Mouse (Mus musculus): ENCODE measurements around the gene Ahnak. TPM values are rescaled to one million over a fixed set of nuclear protein-coding genes. Genes with fewer than 3 reads are reported as not detected.

Ahnak gene
- total RNA-seq, 1 experiment, result 155 TPM

DNA sequence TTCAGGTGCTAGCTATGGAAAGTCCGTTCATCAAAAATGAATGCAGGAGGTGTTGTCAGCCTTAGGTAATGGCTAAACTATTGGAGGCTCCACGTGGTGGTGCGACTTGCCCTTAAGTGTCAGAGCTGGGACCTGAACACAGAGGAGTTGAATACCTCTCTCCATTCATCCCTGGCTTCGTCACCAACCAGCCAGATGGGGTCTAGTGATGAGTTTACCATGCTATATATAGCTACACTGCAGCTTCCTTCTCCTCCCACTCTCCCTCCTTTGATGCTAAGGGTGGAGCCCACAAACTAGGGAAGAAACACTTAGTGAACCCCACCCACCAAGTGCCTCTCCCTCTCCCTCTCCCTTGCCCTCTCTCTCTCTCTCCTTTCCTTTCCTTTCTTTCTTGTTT, 55.2 kb downstream of the Ahnak start:
- no peak overlapping the region for H3K9ac ChIP-seq (ENCODE audit: insufficient read depth, low read depth, low read length, poor library complexity, severe bottlenecking)
- H3K36me3 ChIP-seq (ENCODE audit: control insufficient read depth, insufficient read depth, low read length, poor library complexity, severe bottlenecking), result no peaks in the 10 kb centered on the region
- in situ Hi-C loops (cut with MboI; ENCODE audit: low sequenced_read_pairs in 2 of 2, unreplicated experiment in 2 of 2), result no loop called here
- no peak overlapping the region for H3K4me3 ChIP-seq (ENCODE audit: insufficient read depth in 1 of 2, low read depth in 1 of 2, low read length in 2 of 2, poor library complexity in 1 of 2, severe bottlenecking in 1 of 2)
- TF ChIP-seq CHD2 (IDR thresholded peaks at IDR 0.05; ENCODE audit: low read depth, low read length), result no peak
- peaks cover 7 to 8% of the 10 kb centered on the region in 2 experiments for H3K4me1 ChIP-seq (ENCODE audit: control insufficient read depth in 2 of 2, insufficient read depth in 2 of 2, low read length in 2 of 2, poor library complexity in 1 of 2)
- no peaks in the 10 kb centered on the region for H3K9me3 ChIP-seq (ENCODE audit: control insufficient read depth, insufficient read depth, low read depth, low read length)
- no peak overlapping the region for H3K27ac ChIP-seq (ENCODE audit: insufficient read depth, low read depth, low read length, poor library complexity, severe bottlenecking)
- DNase-seq (ENCODE audit: low read depth, low spot score), result no peak

DNA sequence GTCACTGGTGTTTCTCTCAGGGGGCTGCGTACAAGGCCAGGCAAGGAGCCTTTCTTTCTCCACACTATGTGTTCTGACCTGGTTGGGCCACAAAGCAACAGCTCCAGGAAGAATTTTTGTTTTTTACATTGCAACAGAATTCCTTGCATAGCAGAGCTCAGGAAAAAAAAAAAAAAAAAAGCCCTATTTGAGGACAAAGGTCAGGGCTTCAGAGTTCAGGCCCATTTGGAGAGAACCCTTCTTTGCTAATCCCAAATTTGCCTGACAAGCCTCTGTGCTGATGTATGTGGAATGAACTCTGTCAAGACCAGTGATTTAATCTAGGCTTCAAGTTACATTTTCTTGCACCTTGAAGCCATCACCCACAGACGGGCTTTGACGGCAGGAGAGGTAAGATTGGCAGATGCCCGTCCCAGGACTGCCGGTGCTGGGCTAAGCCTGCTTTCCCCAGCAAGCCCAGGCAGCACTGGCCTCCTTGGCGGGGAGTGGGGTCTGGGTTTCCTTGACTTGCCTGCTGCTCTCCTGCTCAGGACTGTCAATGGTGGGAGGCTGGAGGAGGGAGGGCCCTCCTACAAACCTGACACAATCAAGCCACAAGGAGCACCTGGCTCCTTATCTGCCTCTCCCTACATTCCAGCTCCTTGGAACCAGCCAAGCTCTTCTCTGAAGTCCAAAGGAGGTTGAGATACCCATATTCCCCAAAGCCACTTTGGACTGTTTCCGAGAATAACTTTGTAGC, 58.3 kb downstream of the Ahnak start:
- Histone ChIP-seq H3K9ac (ENCODE audit: insufficient read depth, low read depth, low read length, poor library complexity, severe bottlenecking) (no peak overlapping the region; the same call in 1 of the 2 replicates), H3K9me3 (ENCODE audit: control insufficient read depth, insufficient read depth, low read depth, low read length) (no peaks in the 10 kb centered on the region), H3K4me1 (ENCODE audit: control insufficient read depth in 2 of 2, insufficient read depth in 2 of 2, low read length in 2 of 2, poor library complexity in 1 of 2) (peaks cover 2% of the 10 kb centered on the region in 2 experiments; a peak in 2 of 4 replicates), H3K27ac (ENCODE audit: insufficient read depth, low read depth, low read length, poor library complexity, severe bottlenecking) (no peak overlapping the region), H3K36me3 (ENCODE audit: control insufficient read depth, insufficient read depth, low read length, poor library complexity, severe bottlenecking) (no peaks in the 10 kb centered on the region), H3K4me3 (ENCODE audit: insufficient read depth in 1 of 2, low read depth in 1 of 2, low read length in 2 of 2, poor library complexity in 1 of 2, severe bottlenecking in 1 of 2) (no peak overlapping the region)
- no peak for TF ChIP-seq CHD2 (IDR thresholded peaks at IDR 0.05; ENCODE audit: low read depth, low read length)
- no peak for TF ChIP-seq MAFK (IDR thresholded peaks at IDR 0.05; ENCODE audit: insufficient read depth, low read depth, low read length)
- TF ChIP-seq ZC3H11A (IDR thresholded peaks at IDR 0.05; ENCODE audit: borderline replicate concordance, low read depth, low read length), result no peak
- peak; percentile 92 for TF ChIP-seq ZNF384 (IDR thresholded peaks at IDR 0.05; ENCODE audit: low read depth, low read length)
- no peak for TF ChIP-seq HCFC1 (IDR thresholded peaks at IDR 0.05; ENCODE audit: borderline replicate concordance, insufficient read depth, low read length)
- in situ Hi-C loops (cut with MboI; ENCODE audit: low sequenced_read_pairs in 2 of 2, unreplicated experiment in 2 of 2), result no loop called here
- DNase-seq (ENCODE audit: low read depth, low spot score), result no peak

- Histone ChIP-seq H3K4me3 (ENCODE audit: insufficient read depth in 1 of 2, low read depth in 1 of 2, low read length in 2 of 2, poor library complexity in 1 of 2, severe bottlenecking in 1 of 2) (no peak overlapping the region), H3K27ac (ENCODE audit: insufficient read depth, low read depth, low read length, poor library complexity, severe bottlenecking) (no peak overlapping the region), H3K9ac (ENCODE audit: insufficient read depth, low read depth, low read length, poor library complexity, severe bottlenecking) (no peak overlapping the region), H3K9me3 (ENCODE audit: control insufficient read depth, insufficient read depth, low read depth, low read length) (no peaks in the 10 kb centered on the region), H3K36me3 (ENCODE audit: control insufficient read depth, insufficient read depth, low read length, poor library complexity, severe bottlenecking) (no peaks in the 10 kb centered on the region), H3K4me1 (ENCODE audit: control insufficient read depth in 2 of 2, insufficient read depth in 2 of 2, low read length in 2 of 2, poor library complexity in 1 of 2) (peaks cover 2 to 3% of the 10 kb centered on the region in 2 experiments; a peak in 2 of 4 replicates)
- in situ Hi-C loops (cut with MboI; ENCODE audit: low sequenced_read_pairs in 2 of 2, unreplicated experiment in 2 of 2), result no loop called here
- no peak for DNase-seq (ENCODE audit: low read depth, low spot score)
- no peak for TF ChIP-seq CHD2 (IDR thresholded peaks at IDR 0.05; ENCODE audit: low read depth, low read length)
- no peak for TF ChIP-seq MAFK (IDR thresholded peaks at IDR 0.05; ENCODE audit: insufficient read depth, low read depth, low read length)
- TF ChIP-seq HCFC1 (IDR thresholded peaks at IDR 0.05; ENCODE audit: borderline replicate concordance, insufficient read depth, low read length), result no peak
- no peak for TF ChIP-seq ZNF384 (IDR thresholded peaks at IDR 0.05; ENCODE audit: low read depth, low read length)
- no peak for TF ChIP-seq ZC3H11A (IDR thresholded peaks at IDR 0.05; ENCODE audit: borderline replicate concordance, low read depth, low read length)
Measured at GRCm38 (mm10) chr19:9047946-9048387, 58.9 kb downstream of the Ahnak start.

DNA sequence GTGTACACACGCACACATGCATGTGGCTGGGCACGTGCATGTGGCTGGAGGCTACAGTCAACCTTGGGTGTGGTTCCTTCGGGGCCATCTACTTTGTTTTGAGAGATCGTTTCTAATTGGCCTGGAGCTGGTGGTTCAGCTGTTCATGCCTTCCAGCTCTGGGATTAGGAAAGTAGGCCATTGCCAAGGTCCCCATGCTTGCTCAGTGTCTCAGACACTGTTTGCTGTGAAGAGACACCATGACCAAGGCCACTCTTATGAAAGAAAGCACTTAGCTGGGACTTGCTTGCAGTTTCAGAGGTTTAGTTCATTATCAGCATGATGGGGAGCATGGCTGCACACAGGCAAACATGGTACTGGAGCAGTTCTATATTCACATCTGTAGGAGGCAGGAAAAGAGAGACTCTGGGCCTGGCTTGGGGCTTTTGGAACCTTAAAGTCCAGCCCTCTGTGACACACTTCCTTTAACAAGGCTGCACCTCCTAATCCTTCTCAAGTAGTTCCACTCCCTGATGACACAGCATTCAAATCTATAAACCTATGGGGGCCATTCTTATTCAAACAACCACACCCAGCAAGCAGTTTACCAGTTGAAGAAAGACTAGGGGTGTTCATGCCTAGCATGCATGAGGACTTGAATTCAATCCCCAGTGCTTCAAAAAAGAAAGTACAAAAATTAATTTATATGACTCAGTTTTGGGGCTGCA, 60.0 kb downstream of the Ahnak start:
- Histone ChIP-seq H3K27ac (ENCODE audit: insufficient read depth, low read depth, low read length, poor library complexity, severe bottlenecking) (no peak overlapping the region), H3K4me1 (ENCODE audit: control insufficient read depth in 2 of 2, insufficient read depth in 2 of 2, low read length in 2 of 2, poor library complexity in 1 of 2) (peaks cover 2 to 3% of the 10 kb centered on the region in 2 experiments; a peak in 2 of 4 replicates), H3K9ac (ENCODE audit: insufficient read depth, low read depth, low read length, poor library complexity, severe bottlenecking) (no peak overlapping the region), H3K9me3 (ENCODE audit: control insufficient read depth, insufficient read depth, low read depth, low read length) (no peaks in the 10 kb centered on the region), H3K4me3 (ENCODE audit: insufficient read depth in 1 of 2, low read depth in 1 of 2, low read length in 2 of 2, poor library complexity in 1 of 2, severe bottlenecking in 1 of 2) (no peak overlapping the region), H3K36me3 (ENCODE audit: control insufficient read depth, insufficient read depth, low read length, poor library complexity, severe bottlenecking) (no peaks in the 10 kb centered on the region)
- in situ Hi-C loops (cut with MboI; ENCODE audit: low sequenced_read_pairs in 2 of 2, unreplicated experiment in 2 of 2), result no loop called here
- no peak for DNase-seq (ENCODE audit: low read depth, low spot score)
- no peak for TF ChIP-seq HCFC1 (IDR thresholded peaks at IDR 0.05; ENCODE audit: borderline replicate concordance, insufficient read depth, low read length)
- no peak for TF ChIP-seq ZC3H11A (IDR thresholded peaks at IDR 0.05; ENCODE audit: borderline replicate concordance, low read depth, low read length)
- no peak for TF ChIP-seq MAFK (IDR thresholded peaks at IDR 0.05; ENCODE audit: insufficient read depth, low read depth, low read length)
- no peak for TF ChIP-seq ZNF384 (IDR thresholded peaks at IDR 0.05; ENCODE audit: low read depth, low read length)
- TF ChIP-seq CHD2 (IDR thresholded peaks at IDR 0.05; ENCODE audit: low read depth, low read length), result no peak

Measured in ES-E14 (cell line).